Mouse (Mus musculus) ES-Bruce4 (cell line): ENCODE results near the gene Mus81.

Experiments
- CTCF ChIP-seq: IDR thresholded peaks from one replicate; pipeline ENCODE4 v1.8.1; 2011; ENCODE audit warnings: low read depth, low read length
- EP300 ChIP-seq: IDR thresholded peaks from 2 replicates; pipeline ENCODE4 v1.6.1; 2011; ENCODE audit warnings: low read depth, low read length; ENCODE audit not compliant: insufficient read depth

DNA sequence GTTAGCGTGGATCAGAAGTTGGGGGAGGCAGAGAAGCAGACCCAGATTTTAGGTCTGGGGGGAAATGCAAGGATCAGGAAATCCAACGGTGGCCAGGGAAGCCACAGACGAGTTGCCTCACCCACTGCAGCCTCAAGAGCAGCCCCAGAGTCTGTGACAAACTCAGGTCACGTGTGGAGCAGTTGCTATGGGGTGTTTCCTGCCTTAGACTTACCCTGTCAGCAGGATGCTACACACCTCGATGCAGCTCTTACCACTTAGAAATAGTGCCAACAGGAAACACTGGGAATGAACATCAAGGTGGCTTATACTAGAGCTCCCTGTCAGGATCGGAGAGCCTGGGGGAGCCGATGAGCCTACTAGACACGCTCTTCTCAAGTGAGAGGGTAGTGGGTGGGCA lies 44.3 kb upstream of the Mus81 start:
- TF ChIP-seq CTCF (no peak), EP300 (no peak)
